Mouse (Mus musculus) midbrain, embryonic 14.5 days (tissue): Measurements from ENCODE around the gene Mrvi1. TPM values are rescaled to one million over a fixed set of nuclear protein-coding genes. Genes with fewer than 3 reads are reported as not detected.

ENCODE experiments used
- ATAC-seq: fragments of 200-750 bp; cut with Nextera tagmentation; 2 replicates; pipeline ENCODE4 v1.8.0; 2017; ENCODE audit warnings: moderate number of reproducible peaks, moderate library complexity; ENCODE audit not compliant: low FRiP score, low TSS enrichment
- DNase-seq: peaks from one replicate; pipeline ENCODE4 v3.0.0-alpha.2; 2015
- H3K27ac ChIP-seq: fragments of 300-500 bp; sonication (generic); replicated peaks from 2 replicates; pipeline ENCODE4 v1.5.1; 2014; ENCODE audit warnings: mild to moderate bottlenecking, low read depth, low read length, moderate library complexity
- H3K27me3 ChIP-seq: fragments of 300-500 bp; sonication (generic); 2 replicates; pipeline ENCODE4 v1.6.1; 2014; ENCODE audit warnings: low read length, control low read depth, mixed read lengths; ENCODE audit not compliant: control insufficient read depth, insufficient read depth
- H3K36me3 ChIP-seq: fragments of 300-500 bp; sonication (generic); 2 replicates; pipeline ENCODE4 v1.6.1; 2014; ENCODE audit warnings: low read length, control low read depth; ENCODE audit not compliant: control insufficient read depth, insufficient read depth
- H3K4me1 ChIP-seq: fragments of 300-500 bp; sonication (generic); 2 replicates; pipeline ENCODE4 v1.6.1; 2014; ENCODE audit warnings: mild to moderate bottlenecking, antibody characterized with exemption, low read length, control low read depth; ENCODE audit not compliant: control insufficient read depth, insufficient read depth
- H3K4me2 ChIP-seq: fragments of 300-500 bp; sonication (generic); 2 replicates; pipeline ENCODE4 v1.6.1; 2014; ENCODE audit warnings: mild to moderate bottlenecking, low read length, moderate library complexity
- H3K4me3 ChIP-seq: fragments of 300-500 bp; sonication (generic); replicated peaks from 2 replicates; pipeline ENCODE4 v1.5.1; 2014; ENCODE audit warnings: low read depth, low read length
- H3K9ac ChIP-seq: fragments of 300-500 bp; sonication (generic); replicated peaks from 2 replicates; pipeline ENCODE4 v1.6.1; 2014; ENCODE audit warnings: mild to moderate bottlenecking, low read length, moderate library complexity
- H3K9me3 ChIP-seq: fragments of 300-500 bp; sonication (generic); 2 replicates; pipeline ENCODE4 v1.6.1; 2016; ENCODE audit warnings: low read length, control low read depth, mixed read lengths; ENCODE audit not compliant: control insufficient read depth
- WGBS: fragments of 180-500 bp; shearing (Covaris S2); extraction: QIAGEN DNeasy Blood & Tissue Kit; methylation state at CpG from one replicate; pipeline ENCODE4 v1.1.7; 2014; 5-methylcytosine and 5-hydroxymethylcytosine counted together
- polyA plus RNA-seq: library from polyadenylated mRNA; unstranded; fragments of >200 nt; fragmentation: Nextera tagmentation; extraction: Ambion mirVana; gene quantifications from 2 replicates; pipeline ENCODE4 v1.2.1, GENCODE M21; 2014

Gene Mrvi1
- polyA plus RNA-seq, 1 experiment from 2014 or later = 0.99 TPM

DNA sequence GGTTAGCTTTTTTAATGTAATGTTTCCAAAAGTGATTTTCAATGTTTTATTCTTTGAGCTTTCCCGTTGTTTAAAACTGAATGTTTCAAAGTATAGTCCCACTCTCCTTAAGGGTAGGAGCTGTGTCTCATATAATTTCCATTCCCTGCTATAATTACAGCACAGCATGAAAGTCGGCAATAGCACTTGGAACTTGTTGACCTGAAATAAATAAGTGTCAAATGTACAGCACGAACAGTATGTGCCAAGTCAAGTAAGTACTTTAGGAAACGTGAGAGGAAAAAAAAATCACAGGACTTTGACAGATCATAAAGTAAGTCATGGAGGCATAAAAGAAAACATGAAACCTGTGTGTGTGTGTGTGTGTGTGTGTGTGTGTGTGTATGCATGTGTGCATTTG lies 160.2 kb downstream of the Mrvi1 start:
- Histone ChIP-seq H3K36me3 (peaks cover 25% of the 10 kb centered on the region), H3K9ac (no peak overlapping the region), H3K4me1 (no peaks in the 10 kb centered on the region), H3K27me3 (no peaks in the 10 kb centered on the region), H3K4me3 (no peak overlapping the region), H3K27ac (no peak overlapping the region), H3K4me2 (no peak overlapping the region), H3K9me3 (no peaks in the 10 kb centered on the region)
- ATAC-seq = no peak
- no peak for DNase-seq
- 95% methylated on average over 4 of the region's 4 CpGs for WGBS

DNA sequence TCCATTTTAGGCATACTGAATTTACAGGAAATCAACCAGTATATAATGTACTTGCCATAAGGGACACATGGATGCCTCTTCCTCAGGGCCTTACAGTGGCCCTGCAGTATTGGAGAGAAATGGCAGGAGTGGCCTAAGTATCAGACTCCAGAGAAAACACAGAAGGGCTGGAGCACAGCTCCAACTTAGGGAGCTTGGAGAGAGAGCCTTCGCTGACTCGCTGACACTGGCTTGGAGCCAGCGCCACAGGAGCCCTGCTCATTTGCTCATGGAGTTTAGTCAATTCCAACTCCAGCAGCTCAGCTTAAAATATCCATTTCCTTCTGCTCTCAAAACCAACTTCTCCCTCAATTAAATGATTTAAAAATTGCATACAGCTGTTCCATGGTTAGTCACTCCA lies 160.6 kb downstream of the Mrvi1 start:
- DNase-seq = peak; percentile 51
- WGBS = 86% methylated on average over 3 of the region's 3 CpGs
- no peak overlapping the region for H3K27ac ChIP-seq

DNA sequence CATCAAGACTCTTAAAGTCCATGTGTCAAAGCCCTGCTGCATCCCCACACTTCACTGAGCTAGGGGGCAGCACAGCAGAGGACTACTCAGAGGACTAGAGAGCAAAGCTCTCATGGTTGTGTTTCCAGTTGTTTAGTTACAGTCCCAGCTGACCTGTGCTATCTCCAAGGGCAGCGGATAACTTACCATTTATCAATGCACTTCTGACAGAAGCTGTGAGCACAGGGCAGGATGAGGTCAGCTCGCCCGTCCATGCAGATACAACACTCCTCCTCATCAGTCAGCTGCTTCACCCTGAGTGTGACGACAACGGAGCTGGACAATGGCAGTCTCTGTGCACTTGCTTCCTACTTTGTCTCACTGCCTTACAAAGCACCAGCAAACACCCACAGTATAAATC lies 161.2 kb downstream of the Mrvi1 start:
- Histone ChIP-seq H3K4me1 (no peaks in the 10 kb centered on the region), H3K27ac (no peak overlapping the region)

More for the DNA sequence above, 160.6 kb downstream of the Mrvi1 start:
- no peaks in the 10 kb centered on the region for H3K4me1 ChIP-seq
- no peaks in the 10 kb centered on the region for H3K9me3 ChIP-seq
- no peak overlapping the region for H3K9ac ChIP-seq
- no peak for ATAC-seq
- no peak overlapping the region for H3K4me2 ChIP-seq
- H3K4me3 ChIP-seq = no peak overlapping the region
- H3K36me3 ChIP-seq = peaks cover 25% of the 10 kb centered on the region
- no peaks in the 10 kb centered on the region for H3K27me3 ChIP-seq

DNA sequence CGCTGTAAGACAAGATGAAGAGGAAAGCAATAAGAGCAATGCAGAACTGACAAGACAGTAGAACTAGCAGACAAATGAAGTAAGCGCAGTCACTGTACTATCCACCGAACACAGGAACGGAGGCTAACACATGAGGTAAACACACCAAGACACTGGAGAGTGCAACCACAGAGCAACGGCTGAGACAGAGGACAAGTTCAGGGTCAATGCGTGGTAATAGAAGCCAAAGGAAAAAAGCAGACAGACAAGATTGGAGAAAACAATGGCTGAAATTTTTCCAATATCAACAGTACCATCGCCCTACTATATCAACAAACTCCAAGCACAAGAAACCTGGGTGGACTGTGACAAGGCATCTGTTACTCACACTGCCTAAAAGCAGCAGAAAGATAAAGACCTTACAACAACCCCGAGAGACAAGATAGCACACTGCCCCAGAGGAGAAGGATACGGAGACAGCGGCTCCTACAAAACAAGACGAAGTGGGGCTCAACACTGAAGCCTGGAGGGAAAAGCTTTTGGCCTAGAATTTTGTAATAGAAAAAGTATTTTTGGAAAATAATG lies 163.4 kb downstream of the Mrvi1 start:
- Histone ChIP-seq H3K4me1 (no peaks in the 10 kb centered on the region), H3K27ac (no peak overlapping the region), H3K4me2 (no peak overlapping the region), H3K27me3 (no peaks in the 10 kb centered on the region), H3K36me3 (peaks cover 20% of the 10 kb centered on the region; the same call in 1 of the 2 replicates), H3K9ac (no peak overlapping the region), H3K4me3 (no peak overlapping the region), H3K9me3 (no peaks in the 10 kb centered on the region)
- WGBS = 91% methylated on average over 11 of the region's 11 CpGs
- DNase-seq (no peak), ATAC-seq (no peak)

More for the DNA sequence above, 161.2 kb downstream of the Mrvi1 start:
- Histone ChIP-seq H3K36me3 (peaks cover 25% of the 10 kb centered on the region), H3K4me2 (no peak overlapping the region), H3K27me3 (no peaks in the 10 kb centered on the region), H3K4me3 (no peak overlapping the region), H3K9me3 (no peaks in the 10 kb centered on the region), H3K9ac (no peak overlapping the region)
- 63% methylated on average over 5 of the region's 5 CpGs for WGBS
- DNase-seq (no peak), ATAC-seq (no peak)

Other genes with a start within 250 kb of the Mrvi1 start
- 7.8 and 8.2 TPM in 2 replicates for gene Ampd3, start 214.3 kb downstream of the Mrvi1 start, polyA plus RNA-seq
- gene Rnf141, start 138.0 kb downstream of the Mrvi1 start, polyA plus RNA-seq = 24.0 and 38.3 TPM in 2 replicates
- gene Lyve1, start 119.2 kb downstream of the Mrvi1 start, polyA plus RNA-seq = 4.7 TPM in 1 of 2 replicates, not detected in the other
- gene Ctr9, start 46.5 kb upstream of the Mrvi1 start, polyA plus RNA-seq = 59.4 and 90.4 TPM in 2 replicates
- 906 and 1,582 TPM in 2 replicates for gene Eif4g2, start 100.6 kb upstream of the Mrvi1 start, polyA plus RNA-seq